Mouse (Mus musculus): ENCODE measurements around the gene Rap1a.

Gene Rap1a

GRCm38 (mm10) chr3:105758098-105758497, 43.0 kb downstream of the Rap1a start:
- no peak for DNase-seq

DNA sequence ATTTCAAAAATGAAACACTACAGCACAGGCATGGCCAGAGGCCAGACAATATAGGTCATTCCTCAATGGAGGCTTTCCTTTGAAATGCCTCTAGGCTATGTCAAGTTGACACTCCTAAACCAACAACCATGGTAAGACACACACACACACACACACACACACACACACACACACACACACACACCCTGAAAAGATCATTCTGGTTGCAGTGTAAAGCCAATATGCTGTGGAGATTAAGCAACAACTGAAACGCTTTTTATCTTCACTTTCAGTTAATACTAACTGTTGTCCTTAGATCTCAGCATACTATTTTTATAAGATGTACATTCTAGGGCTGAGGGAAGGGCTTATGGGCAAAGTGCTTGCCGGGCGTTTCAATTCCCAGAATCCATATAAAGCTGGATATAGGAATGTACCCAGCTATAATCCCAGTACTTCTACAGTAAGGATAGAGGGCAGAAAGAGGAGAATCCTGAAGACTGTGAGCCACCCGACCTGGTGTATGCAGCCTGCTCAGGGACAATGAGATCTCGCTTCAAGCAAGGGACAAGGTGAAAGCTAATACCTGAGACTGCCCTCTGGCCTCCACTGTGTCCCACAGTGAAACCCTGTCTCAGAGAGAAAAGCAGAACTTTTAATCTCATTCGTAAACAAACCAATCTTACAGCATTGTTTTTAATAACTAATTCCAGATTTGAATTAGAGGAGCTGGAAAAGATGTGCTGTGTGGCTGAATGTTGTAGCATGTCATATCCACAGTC, 43.6 kb downstream of the Rap1a start:
- no peak for DNase-seq

DNA sequence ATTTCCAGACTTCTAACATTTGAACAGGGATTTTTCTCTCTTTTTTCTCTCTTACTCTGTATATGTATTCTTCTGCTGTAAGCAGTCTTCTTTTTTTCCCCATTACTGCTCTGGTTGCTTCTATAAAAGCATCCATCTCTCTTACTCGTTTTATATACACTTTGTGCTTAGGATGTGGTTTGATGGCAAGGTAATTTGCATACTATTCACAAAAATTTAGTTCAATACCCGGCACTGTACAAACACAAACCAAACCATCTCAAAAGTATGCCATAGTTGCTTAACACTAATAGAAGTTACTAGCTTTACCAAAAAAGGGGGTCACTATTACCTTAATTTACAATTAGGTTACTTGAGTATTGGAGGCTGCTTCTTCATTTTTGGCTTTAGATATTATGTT, 44.6 kb downstream of the Rap1a start:
- no peak for DNase-seq

GRCm38 (mm10) chr3:105755123-105755522, 46.0 kb downstream of the Rap1a start:
- DNase-seq = no peak

GRCm38 (mm10) chr3:105754184-105754583, 47.0 kb downstream of the Rap1a start:
- DNase-seq = no peak

GRCm38 (mm10) chr3:105750810-105751209, 50.3 kb downstream of the Rap1a start:
- no peak for DNase-seq

DNA sequence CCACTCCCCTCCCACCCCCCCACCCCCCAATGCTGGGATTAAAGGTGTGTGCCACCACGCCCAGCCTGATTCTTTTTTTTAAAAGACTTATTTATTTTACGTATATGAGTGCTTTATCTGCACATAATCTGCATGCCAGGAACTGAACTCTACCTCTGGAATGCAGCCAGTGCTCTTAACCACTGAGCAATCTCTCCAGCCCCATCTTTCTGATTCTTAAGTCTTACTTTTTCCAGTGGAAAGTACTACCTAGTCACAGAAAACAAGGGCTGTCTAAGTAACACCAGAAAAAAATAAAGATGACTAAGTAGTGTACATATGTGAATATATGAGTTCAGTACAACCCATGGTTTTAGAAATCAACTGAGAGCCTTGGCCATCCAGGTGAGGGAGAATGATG, 54.6 kb downstream of the Rap1a start:
- DNase-seq = no peak

DNA sequence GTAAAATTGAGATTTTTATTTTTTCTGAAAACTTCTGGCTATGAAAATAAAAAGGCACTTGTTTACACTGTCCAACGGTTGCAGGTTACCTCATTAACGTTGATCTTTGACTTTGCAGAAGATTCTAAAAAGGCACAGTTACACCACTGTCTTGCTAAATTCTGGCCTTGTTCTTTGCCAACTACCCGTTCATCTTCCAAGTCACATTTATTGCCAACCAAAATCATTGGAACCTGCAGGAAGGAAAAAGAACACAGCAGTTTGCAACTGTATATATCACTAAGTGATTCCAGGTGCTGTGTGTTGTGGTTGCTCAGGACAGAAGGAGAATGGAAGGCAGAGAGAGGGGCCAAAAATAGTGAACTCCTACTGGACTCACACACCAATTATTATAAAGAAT, 63.5 kb downstream of the Rap1a start:
- no peak for DNase-seq

DNA sequence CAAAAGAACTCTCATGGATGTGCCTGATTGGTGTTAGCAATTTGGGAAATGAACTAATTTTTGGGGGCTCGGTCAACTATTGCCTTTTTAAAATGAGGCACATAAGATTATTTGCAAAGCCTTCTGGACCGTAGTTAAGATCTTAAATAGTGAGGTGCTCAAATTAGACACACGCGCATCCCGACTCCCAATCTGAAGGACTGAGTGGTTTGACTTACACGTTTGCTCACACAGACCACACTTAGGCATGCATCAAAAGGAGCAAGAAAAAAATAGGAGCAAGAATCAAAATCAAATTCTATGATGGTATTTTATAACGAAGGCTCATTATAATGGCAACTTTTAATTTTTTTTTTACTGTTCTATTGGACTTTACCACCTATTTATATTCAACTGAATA, 64.1 kb downstream of the Rap1a start:
- DNase-seq = no peak

GRCm38 (mm10) chr3:105736148-105736547, 65.0 kb downstream of the Rap1a start:
- DNase-seq = no peak

DNA sequence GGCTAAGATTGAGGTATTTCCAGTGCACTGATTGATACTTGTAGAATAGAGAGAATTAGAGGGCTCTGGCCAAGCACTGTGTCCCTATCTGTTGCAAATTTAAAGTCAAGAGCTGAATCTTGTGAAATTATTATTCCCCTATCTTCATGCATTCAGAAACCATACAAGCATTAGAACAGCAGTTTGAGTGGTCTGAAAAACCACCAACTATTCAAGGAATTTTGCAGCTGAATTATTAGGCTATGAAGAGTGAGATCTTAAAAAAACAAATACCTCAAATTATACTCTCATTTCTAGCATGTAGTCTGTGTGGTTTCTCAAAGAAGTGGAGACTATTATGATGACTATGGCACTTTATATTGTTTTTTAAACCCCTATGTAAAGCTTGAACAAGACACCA, 65.9 kb downstream of the Rap1a start:
- no peak for DNase-seq

DNA sequence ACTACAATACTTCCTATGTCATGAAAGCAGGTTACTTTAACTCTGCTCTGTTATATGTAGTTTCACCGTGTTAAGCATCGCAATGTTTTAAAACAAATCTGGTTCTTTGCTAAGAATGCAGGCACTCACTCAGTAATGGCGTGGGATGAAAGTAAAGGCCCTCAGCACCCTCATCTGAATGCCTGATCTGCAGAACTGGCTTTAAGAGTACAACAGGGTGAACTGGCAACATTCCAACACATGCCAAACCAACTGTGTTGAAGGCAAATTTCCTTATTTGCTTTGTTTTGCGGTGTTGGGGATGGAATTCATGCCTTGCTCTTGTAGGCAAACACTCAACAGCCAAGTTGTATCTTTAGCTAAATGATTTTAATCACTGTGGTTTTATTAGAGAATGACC, 67.6 kb downstream of the Rap1a start:
- DNase-seq = no peak

DNA sequence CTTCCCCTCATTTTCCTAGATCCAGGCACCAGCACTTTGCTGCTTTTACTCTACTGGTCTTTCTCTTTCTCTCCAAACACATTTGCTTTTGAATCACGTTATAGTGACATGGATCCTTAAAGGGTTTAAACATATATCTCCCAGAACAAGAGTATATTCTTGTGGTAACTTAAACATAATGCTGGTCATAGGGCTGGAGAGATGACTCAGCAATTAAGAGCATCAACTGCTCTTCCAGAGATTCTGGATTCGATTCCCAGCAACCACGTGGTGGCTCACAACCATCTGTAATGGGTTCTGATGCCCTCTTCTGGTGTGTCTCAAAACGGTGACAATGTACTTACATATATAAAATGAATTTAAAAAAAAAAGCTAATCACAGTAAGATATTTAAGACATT, 68.8 kb downstream of the Rap1a start:
- no peak for DNase-seq

DNA sequence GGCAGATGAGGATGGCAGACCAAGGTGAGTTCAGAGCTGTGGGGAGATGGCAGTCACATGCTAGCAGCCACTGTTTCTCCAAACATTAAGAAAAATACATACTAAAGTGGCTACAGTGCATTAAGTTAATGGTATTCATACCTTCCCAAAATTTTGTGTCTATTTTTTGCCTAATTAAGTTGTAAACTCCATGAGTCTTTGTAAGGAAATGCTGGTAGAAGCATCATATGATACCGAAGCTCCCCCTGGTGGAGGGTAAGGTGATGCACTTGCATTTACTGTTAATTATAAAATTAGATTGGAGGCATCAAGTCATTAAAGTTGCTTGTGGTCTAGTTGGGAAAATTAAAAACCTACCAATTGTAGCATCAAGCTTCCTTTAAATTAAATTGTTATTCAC, 75.1 kb downstream of the Rap1a start:
- DNase-seq = no peak

GRCm38 (mm10) chr3:105722510-105722909, 78.6 kb downstream of the Rap1a start:
- DNase-seq = no peak

GRCm38 (mm10) chr3:105721681-105722201, 79.4 kb downstream of the Rap1a start:
- DNase-seq = no peak

- no peak for DNase-seq
These were observed 80.6 kb downstream of the Rap1a start for GRCm38 (mm10) chr3:105720514-105720913.

- no peak for DNase-seq
These were observed 81.2 kb downstream of the Rap1a start for GRCm38 (mm10) chr3:105719979-105720378.

GRCm38 (mm10) chr3:105718746-105719145, 82.4 kb downstream of the Rap1a start:
- no peak for DNase-seq

- no peak for DNase-seq
These were observed 83.1 kb downstream of the Rap1a start for GRCm38 (mm10) chr3:105717856-105718555.

DNA sequence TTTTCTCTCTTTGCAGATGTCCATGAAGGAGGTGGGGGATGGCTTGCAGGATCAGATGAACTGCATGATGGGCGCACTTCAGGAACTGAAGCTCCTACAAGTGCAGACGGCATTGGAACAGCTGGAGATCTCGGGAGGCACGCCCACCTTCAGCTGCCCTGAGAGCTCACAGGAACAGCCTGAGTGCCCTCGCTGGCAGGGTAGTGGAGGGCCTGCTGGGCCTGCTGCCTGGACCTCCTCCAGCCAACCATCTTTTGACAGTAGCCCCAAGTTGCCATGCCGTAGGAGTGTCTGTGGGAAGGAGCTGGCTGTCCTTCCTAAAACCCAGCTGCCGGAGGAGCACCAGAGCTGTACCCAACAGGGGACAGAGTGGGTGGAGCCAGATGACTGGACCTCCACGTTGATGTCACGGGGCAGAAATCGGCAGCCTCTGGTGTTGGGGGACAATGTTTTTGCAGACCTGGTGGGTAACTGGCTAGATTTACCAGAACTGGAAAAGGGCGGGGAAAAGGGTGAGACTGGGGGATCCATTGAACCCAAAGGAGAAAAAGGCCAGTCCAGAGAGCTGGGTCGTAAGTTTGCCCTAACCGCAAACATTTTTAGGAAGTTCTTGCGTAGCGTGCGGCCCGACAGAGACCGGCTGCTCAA, 84.7 kb downstream of the Rap1a start:
- no peak for DNase-seq

DNA sequence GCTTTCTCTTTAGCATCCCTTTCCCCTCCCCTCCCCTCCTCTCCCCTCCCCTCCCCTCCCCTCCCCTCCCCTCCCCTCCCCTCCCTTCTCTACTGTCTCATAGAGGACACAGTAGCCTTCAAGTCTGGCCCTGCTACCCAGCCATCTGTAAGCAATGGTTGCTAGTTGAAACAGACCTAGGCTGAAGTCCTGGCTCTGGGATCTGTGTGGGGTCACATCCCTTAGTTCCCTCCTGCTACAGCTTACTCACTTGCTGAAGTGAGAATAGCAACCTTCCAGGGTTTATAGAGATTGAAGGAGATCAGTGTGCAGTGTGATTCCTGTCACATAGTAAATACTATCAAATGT, 86.3 kb downstream of the Rap1a start:
- DNase-seq = no peak

DNA sequence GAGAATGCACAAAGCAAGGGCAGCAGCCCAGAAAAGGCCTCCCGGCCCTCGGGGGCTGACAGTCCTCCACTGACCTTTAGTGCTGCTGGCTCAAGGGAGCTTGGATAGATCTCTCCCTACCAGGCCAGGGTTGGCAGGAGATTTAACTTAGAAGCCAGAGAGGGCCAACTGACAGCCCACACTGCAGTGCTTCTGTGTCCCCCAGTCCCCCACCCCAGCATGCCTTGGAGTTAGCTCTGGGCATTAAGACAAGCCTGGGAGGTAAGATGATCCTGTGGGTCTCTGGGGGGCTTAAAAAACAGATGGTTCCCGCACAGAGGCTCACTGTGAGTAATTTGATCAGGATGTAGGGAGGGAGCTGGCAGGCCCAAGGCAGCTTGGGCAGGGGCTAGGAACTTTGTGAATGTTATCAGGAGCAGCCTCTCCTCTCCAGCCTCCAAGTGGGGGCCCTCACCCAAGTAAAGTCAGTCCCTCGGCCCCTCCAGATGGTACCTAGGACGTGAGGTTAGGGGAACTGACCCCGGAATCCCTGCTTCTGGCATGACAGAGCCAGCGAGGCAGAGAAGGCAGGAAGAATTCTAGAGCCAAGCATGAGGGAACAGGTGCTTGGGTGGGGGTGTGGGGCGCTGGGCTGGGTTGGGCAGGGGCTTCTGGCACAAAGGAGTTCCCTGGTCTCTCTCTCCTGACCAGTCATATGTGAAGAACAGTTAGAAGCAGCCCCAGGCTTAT, 86.9 kb downstream of the Rap1a start:
- no peak for DNase-seq

All from thymus, adult 18-20 months (tissue).